Mouse (Mus musculus) forebrain, embryonic 11.5 days (tissue): ENCODE data around the gene 0610030E20Rik. TPM values are rescaled to one million over a fixed set of nuclear protein-coding genes. Genes with fewer than 3 reads are reported as not detected.

Experiments used
- ATAC-seq: fragments of 200-750 bp; cut with Nextera tagmentation; replicated peaks from 2 replicates; pipeline ENCODE4 v1.8.0; 2017; ENCODE audit warnings: moderate TSS enrichment; ENCODE audit not compliant: low FRiP score
- DNase-seq: peaks from one replicate; pipeline ENCODE4 v3.0.0-alpha.2; 2017; ENCODE audit warnings: low spot score
- H3K27ac ChIP-seq: fragments of 300-500 bp; sonication (generic); 2 replicates; pipeline ENCODE4 v1.5.1; 2014; ENCODE audit warnings: low read depth, low read length
- H3K27me3 ChIP-seq: fragments of 300-500 bp; sonication (generic); 2 replicates; pipeline ENCODE4 v1.6.1; 2014; ENCODE audit warnings: mild to moderate bottlenecking, low read length, mixed read lengths; ENCODE audit not compliant: control insufficient read depth, insufficient read depth
- H3K36me3 ChIP-seq: fragments of 300-500 bp; sonication (generic); 2 replicates; pipeline ENCODE4 v1.6.1; 2014; ENCODE audit warnings: mild to moderate bottlenecking, low read length, moderate library complexity, mixed read lengths; ENCODE audit not compliant: control insufficient read depth, insufficient read depth
- H3K4me1 ChIP-seq: fragments of 300-500 bp; sonication (generic); replicated peaks from 2 replicates; pipeline ENCODE4 v1.6.1; 2014; ENCODE audit warnings: low read length, mixed read lengths; ENCODE audit not compliant: control insufficient read depth, insufficient read depth
- H3K4me2 ChIP-seq: fragments of 300-500 bp; sonication (generic); 2 replicates; pipeline ENCODE4 v1.6.1; 2014; ENCODE audit warnings: low read depth, mild to moderate bottlenecking, low read length, moderate library complexity, mixed read lengths; ENCODE audit not compliant: severe bottlenecking
- H3K4me3 ChIP-seq: fragments of 300-500 bp; sonication (generic); 2 replicates; pipeline ENCODE4 v1.5.1; 2014; ENCODE audit warnings: low read depth, low read length
- H3K9ac ChIP-seq: fragments of 300-500 bp; sonication (generic); 2 replicates; pipeline ENCODE4 v1.6.1; 2014; ENCODE audit warnings: low read length
- H3K9me3 ChIP-seq: fragments of 300-500 bp; sonication (generic); 2 replicates; pipeline ENCODE4 v1.6.1; 2016; ENCODE audit warnings: low read length, mixed read lengths; ENCODE audit not compliant: control insufficient read depth
- whole genome bisulfite sequencing: fragments of 180-500 bp; shearing (Covaris S2); extraction: QIAGEN DNeasy Blood & Tissue Kit; methylation state at CpG from one replicate; pipeline ENCODE4 v1.1.7; 2014; 5-methylcytosine and 5-hydroxymethylcytosine counted together
- polyA plus RNA-seq: library from polyadenylated mRNA; unstranded; fragments of >200 nt; fragmentation: Nextera tagmentation; extraction: Ambion mirVana; gene quantifications from 2 replicates; pipeline ENCODE4 v1.2.1, GENCODE M21; 2014

The 0610030E20Rik gene
- polyA plus RNA-seq, 1 experiment from 2014 or later, result 21.4 TPM

- H3K27me3 ChIP-seq, result no peaks in the 10 kb centered on the region
- DNase-seq (no peak), ATAC-seq (no peak)
- H3K4me1 ChIP-seq, result no peaks in the 10 kb centered on the region
- no peaks in the 10 kb centered on the region for H3K36me3 ChIP-seq
- no peak overlapping the region for H3K4me3 ChIP-seq
- 85% methylated on average over 12 of the region's 12 CpGs for WGBS
- H3K4me2 ChIP-seq, result no peak overlapping the region
- H3K9ac ChIP-seq, result no peak overlapping the region
- H3K27ac ChIP-seq, result no peak overlapping the region
- H3K9me3 ChIP-seq, result no peaks in the 10 kb centered on the region
These were observed 23.0 kb downstream of the 0610030E20Rik start for GRCm38 (mm10) chr6:72370091-72370490.

GRCm38 (mm10) chr6:72371147-72371546 lies 24.0 kb downstream of the 0610030E20Rik start:
- no peak for DNase-seq
- no peaks in the 10 kb centered on the region for H3K27me3 ChIP-seq
- no peak for ATAC-seq
- H3K9ac ChIP-seq, result no peak overlapping the region
- H3K36me3 ChIP-seq, result no peaks in the 10 kb centered on the region
- 53% methylated on average over 5 of the region's 5 CpGs for whole genome bisulfite sequencing
- no peak overlapping the region for H3K27ac ChIP-seq
- H3K9me3 ChIP-seq, result no peaks in the 10 kb centered on the region
- no peak overlapping the region for H3K4me2 ChIP-seq
- H3K4me1 ChIP-seq, result no peaks in the 10 kb centered on the region
- no peak overlapping the region for H3K4me3 ChIP-seq

- Histone ChIP-seq H3K36me3 (no peaks in the 10 kb centered on the region), H3K4me3 (no peak overlapping the region), H3K4me1 (no peaks in the 10 kb centered on the region), H3K9ac (no peak overlapping the region), H3K9me3 (no peaks in the 10 kb centered on the region), H3K4me2 (no peak overlapping the region), H3K27ac (no peak overlapping the region), H3K27me3 (no peaks in the 10 kb centered on the region)
- DNase-seq, result no peak
- WGBS, result 29% methylated on average over 1 of the region's 1 CpGs
- ATAC-seq, result no peak
These were observed 24.5 kb downstream of the 0610030E20Rik start for GRCm38 (mm10) chr6:72371571-72371970.

- H3K27ac ChIP-seq, result no peak overlapping the region
- no peak for DNase-seq
- H3K4me1 ChIP-seq, result no peaks in the 10 kb centered on the region
- H3K4me3 ChIP-seq, result no peak overlapping the region
- no peak overlapping the region for H3K4me2 ChIP-seq
- no peaks in the 10 kb centered on the region for H3K27me3 ChIP-seq
- no peaks in the 10 kb centered on the region for H3K36me3 ChIP-seq
- H3K9me3 ChIP-seq, result no peaks in the 10 kb centered on the region
- ATAC-seq, result no peak
- 92% methylated on average over 4 of the region's 4 CpGs for WGBS
- no peak overlapping the region for H3K9ac ChIP-seq
These were observed 26.1 kb downstream of the 0610030E20Rik start for GRCm38 (mm10) chr6:72373184-72373583.

GRCm38 (mm10) chr6:72374206-72374605 lies 27.1 kb downstream of the 0610030E20Rik start:
- Histone ChIP-seq H3K27ac (no peak overlapping the region), H3K4me3 (no peak overlapping the region), H3K36me3 (no peaks in the 10 kb centered on the region), H3K9me3 (no peaks in the 10 kb centered on the region), H3K27me3 (peaks cover 2% of the 10 kb centered on the region), H3K4me2 (no peak overlapping the region), H3K4me1 (no peaks in the 10 kb centered on the region), H3K9ac (no peak overlapping the region)
- DNase-seq (no peak), ATAC-seq (no peak)
- 73% methylated on average over 7 of the region's 7 CpGs for WGBS

GRCm38 (mm10) chr6:72374820-72375563 lies 27.9 kb downstream of the 0610030E20Rik start:
- Histone ChIP-seq H3K4me2 (no peak overlapping the region), H3K36me3 (no peaks in the 10 kb centered on the region), H3K9me3 (no peaks in the 10 kb centered on the region), H3K4me3 (no peak overlapping the region), H3K27ac (no peak overlapping the region), H3K4me1 (0 out of 2 replicates have a peak, but pooled peaks cover under 1% of the 10 kb centered on the region), H3K27me3 (peaks cover 10% of the 10 kb centered on the region), H3K9ac (no peak overlapping the region)
- no peak for DNase-seq
- ATAC-seq, result no peak
- 83% methylated on average over 15 of the region's 15 CpGs for WGBS

- peaks cover 16% of the 10 kb centered on the region for H3K27me3 ChIP-seq
- H3K4me2 ChIP-seq, result no peak overlapping the region
- H3K9ac ChIP-seq, result no peak overlapping the region
- no peak for ATAC-seq
- DNase-seq, result no peak
- H3K4me3 ChIP-seq, result no peak overlapping the region
- no peaks in the 10 kb centered on the region for H3K9me3 ChIP-seq
- H3K36me3 ChIP-seq, result no peaks in the 10 kb centered on the region
- WGBS, result 83% methylated on average over 8 of the region's 8 CpGs
- H3K4me1 ChIP-seq, result 0 out of 2 replicates have a peak, but pooled peaks cover 4% of the 10 kb centered on the region
- no peak overlapping the region for H3K27ac ChIP-seq
These were observed 31.6 kb downstream of the 0610030E20Rik start for GRCm38 (mm10) chr6:72378510-72379234.

- no peak for DNase-seq
- Histone ChIP-seq H3K9me3 (no peaks in the 10 kb centered on the region), H3K27ac (no peak overlapping the region), H3K36me3 (no peaks in the 10 kb centered on the region), H3K4me3 (peak overlapping the region; percentile 39), H3K4me1 (0 out of 2 replicates have a peak, but pooled peaks cover 4% of the 10 kb centered on the region), H3K27me3 (peaks cover 16% of the 10 kb centered on the region), H3K9ac (peak overlapping the region; percentile 51; the same call in 1 of the 2 replicates), H3K4me2 (peak overlapping the region; percentile 57)
- WGBS, result 41% methylated on average over 7 of the region's 7 CpGs
- no peak for ATAC-seq
These were observed 32.4 kb downstream of the 0610030E20Rik start for GRCm38 (mm10) chr6:72379377-72380130.
